Comparison of ENCODE assay signal across 27 mouse cellular contexts in genomic region chr13:98899550-98899949, GRCm38 (mm10). TPM values are rescaled to one million over a fixed set of nuclear protein-coding genes. Genes with fewer than 3 reads are reported as not detected.
DNase-seq lines count a peak whose midpoint lies in the region; ATAC-seq and TF ChIP-seq lines count a peak whose summit lies in the region.
"Had no signal": no experiment of that assay in that cellular context is flagged by ENCODE, and none has a peak within 500 bp of the region (broad histone marks: within the 10 kb centered on the region; RNA-seq: fewer than 3 reads in every experiment).

No protein-coding gene starts in this region.

- H3K4me3 ChIP-seq in kidney, adult 2 months (ENCODE audit: insufficient read depth, low read depth, low read length), result no peak overlapping the region
- H3K4me3 ChIP-seq in liver, embryonic 15.5 days (replicated peaks), result no peak overlapping the region
- no peak overlapping the region for H3K4me3 ChIP-seq in liver, embryonic 11.5 days (ENCODE audit: low read depth, low read length)
- H3K4me3 ChIP-seq: forebrain, embryonic 10.5 days; forebrain, embryonic 13.5 days; heart, embryonic 12.5 days; heart, embryonic 15.5 days; hindbrain, embryonic 10.5 days; hindbrain, embryonic 13.5 days had no signal

- H3K4me1 ChIP-seq in kidney, adult 2 months (ENCODE audit: control insufficient read depth, insufficient read depth, low read length), result peaks cover 18% of the 10 kb centered on the region; the same call in 1 of the 2 replicates
- peaks cover 52% of the 10 kb centered on the region for H3K4me1 ChIP-seq in liver, embryonic 15.5 days (replicated peaks)
- H3K4me1 ChIP-seq in liver, embryonic 11.5 days (replicated peaks; ENCODE audit: control insufficient read depth, insufficient read depth, low read length), result peaks cover 32% of the 10 kb centered on the region

- no peak overlapping the region for H3K27ac ChIP-seq in kidney, adult 2 months (ENCODE audit: insufficient read depth, low read depth, low read length)
- H3K27ac ChIP-seq in liver, embryonic 15.5 days (replicated peaks), result 0 out of 2 replicates have a peak overlapping the region, but pooled peaks have one; percentile 33
- H3K27ac ChIP-seq in liver, embryonic 11.5 days (ENCODE audit: low read depth, low read length), result no peak overlapping the region
- H3K27ac ChIP-seq: forebrain, embryonic 10.5 days; forebrain, embryonic 13.5 days; heart, embryonic 15.5 days; hindbrain, embryonic 10.5 days; hindbrain, embryonic 13.5 days had no signal

- H3K9ac ChIP-seq in liver, embryonic 15.5 days, result no peak overlapping the region
- H3K9ac ChIP-seq in liver, embryonic 11.5 days (ENCODE audit: low read depth, low read length), result no peak overlapping the region
- H3K9ac ChIP-seq: forebrain, embryonic 13.5 days; heart, embryonic 12.5 days; heart, embryonic 15.5 days; hindbrain, embryonic 13.5 days had no signal

- DNase-seq in kidney, adult 2 months, result peak; percentile 59
- DNase-seq in kidney, postnatal 10 days, result no peak
- peak; percentile 38 to 54 for DNase-seq in kidney, postnatal 25 days
- DNase-seq in kidney, postnatal 4 days, result no peak
- no peak for DNase-seq in liver, embryonic 11.5 days (ENCODE audit: low spot score)
- DNase-seq: adrenal gland, postnatal 10 days; adrenal gland, postnatal 36 days; B cell, adult 2 months; cerebellum, adult 18-20 months; cerebellum, adult 9-10 months; cerebellum, postnatal 14 days; gastrocnemius, postnatal 10 days; gastrocnemius, postnatal 36 days; heart, postnatal 10 days; heart, postnatal 36 days had no signal

- TF ChIP-seq POLR2A in kidney, adult 2 months (IDR thresholded peaks at IDR 0.05; ENCODE audit: low read depth, low read length), result no peak

- H3K36me3 ChIP-seq in kidney, adult 2 months (ENCODE audit: control insufficient read depth, insufficient read depth, low read length), result no peaks in the 10 kb centered on the region
- H3K36me3 ChIP-seq in liver, embryonic 15.5 days (replicated peaks), result peaks cover 6% of the 10 kb centered on the region; the same call in 1 of the 2 replicates
- peaks cover 5% of the 10 kb centered on the region; the same call in 1 of the 2 replicates for H3K36me3 ChIP-seq in liver, embryonic 11.5 days (ENCODE audit: control insufficient read depth, insufficient read depth, low read length)

- no peak for ATAC-seq in liver, embryonic 15.5 days (ENCODE audit: insufficient read depth)
- no peak for ATAC-seq in liver, embryonic 11.5 days (replicated peaks; ENCODE audit: low FRiP score)
- ATAC-seq: forebrain, embryonic 13.5 days; forebrain, embryonic 16.5 days; hindbrain, embryonic 16.5 days; Patski had no signal

- H3K9me3 ChIP-seq in liver, embryonic 15.5 days (replicated peaks), result no peaks in the 10 kb centered on the region
- no peaks in the 10 kb centered on the region for H3K9me3 ChIP-seq in liver, embryonic 11.5 days (ENCODE audit: control insufficient read depth, low read length)
- H3K9me3 ChIP-seq: forebrain, embryonic 10.5 days; forebrain, embryonic 13.5 days; G1E; heart, embryonic 15.5 days; hindbrain, embryonic 10.5 days; hindbrain, embryonic 13.5 days had no signal

- H3K4me2 ChIP-seq in liver, embryonic 15.5 days, result no peak overlapping the region
- H3K4me2 ChIP-seq in liver, embryonic 11.5 days, result no peak overlapping the region
- H3K4me2 ChIP-seq: forebrain, embryonic 13.5 days; heart, embryonic 12.5 days; heart, embryonic 15.5 days; hindbrain, embryonic 13.5 days had no signal

- TF ChIP-seq CTCF in kidney, adult 2 months (conservative IDR thresholded peaks at IDR 0.05; ENCODE audit: insufficient read depth, insufficient read length, low read depth, low read length), result no peak

- WGBS in kidney, adult 2 months, result 46% methylated on average over 3 of the region's 3 CpGs
- WGBS in liver, embryonic 15.5 days (ENCODE audit: insufficient replicate concordance), result 67% methylated on average over 3 of the region's 3 CpGs
- WGBS in liver, embryonic 11.5 days, result 79% methylated on average over 3 of the region's 3 CpGs

- no peaks in the 10 kb centered on the region for H3K27me3 ChIP-seq in kidney, adult 2 months (replicated peaks; ENCODE audit: control insufficient read depth, insufficient read depth, low read length)
- no peaks in the 10 kb centered on the region for H3K27me3 ChIP-seq in liver, embryonic 15.5 days
- H3K27me3 ChIP-seq in liver, embryonic 11.5 days (replicated peaks; ENCODE audit: control insufficient read depth, insufficient read depth, low read length), result no peaks in the 10 kb centered on the region
- H3K27me3 ChIP-seq: CH12.LX; forebrain, embryonic 13.5 days; heart, embryonic 12.5 days; heart, embryonic 15.5 days; hindbrain, embryonic 13.5 days; Patski had no signal

RNA-seq across cellular contexts. Expression of gene Tnpo1, which starts 26.6 kb away (rescaled TPM):
- 25.0 and 27.0 TPM in 2 replicates for polyA plus RNA-seq in kidney, adult 2 months (2012; rRNA removed)
- polyA plus RNA-seq in liver, embryonic 15.5 days (2015; fragmentation: Nextera tagmentation; extraction: Ambion mirVana), result 20.7 and 20.9 TPM in 2 replicates
- 32.2 and 34.9 TPM in 2 replicates for polyA plus RNA-seq in liver, embryonic 11.5 days (2014; fragmentation: Nextera tagmentation; extraction: Ambion mirVana)

Comparison
In these comparisons a context has a peak if more than half of its experiments do, and no peak if none do; other contexts are left out.
1. DNase-seq: peak in kidney, adult 2 months (single experiment) and kidney, postnatal 25 days (2 of 2); none in kidney, postnatal 10 days (single experiment), kidney, postnatal 4 days (0 of 2) and liver, embryonic 11.5 days (single experiment).